Mouse (Mus musculus) mature B cell (primary cell): ENCODE data around the gene Mff.

ENCODE experiments used
- in situ Hi-C: fragments of 300-500 bp; cut with MboI; formaldehyde crosslinking; loops from 2 replicates; pipeline ENCODE4 v1.14.3; 2019

The Mff gene

GRCm38 (mm10) chr1:82724339-82725025, at the start of gene Mff:
Gene Mff, plus strand, starts transcription at chr1:82724890.
- in situ Hi-C loops, result no loop called here

GRCm38 (mm10) chr1:82686328-82686727, 38.4 kb upstream of the Mff start:
- in situ Hi-C loops, result no loop called here

DNA sequence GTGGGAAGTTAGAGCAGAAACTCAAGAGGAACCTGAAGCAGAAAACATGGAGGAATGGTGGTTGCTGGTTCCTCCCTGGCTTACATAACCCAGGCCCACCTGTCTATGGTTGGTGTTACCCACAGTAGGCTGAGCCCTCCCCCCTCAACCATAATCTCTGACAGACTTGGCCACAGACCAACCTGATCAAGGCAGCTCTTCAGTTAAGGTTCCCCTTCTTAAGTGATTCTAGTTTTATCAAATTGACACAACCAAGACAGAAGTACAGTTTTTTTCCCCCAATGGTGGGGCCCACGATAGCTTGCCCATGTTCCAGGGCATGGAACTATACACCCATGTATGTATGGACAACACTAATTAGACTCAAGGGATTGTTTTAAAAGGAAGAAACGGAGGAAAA, 37.8 kb upstream of the Mff start:
- in situ Hi-C loops, result no loop called here

DNA sequence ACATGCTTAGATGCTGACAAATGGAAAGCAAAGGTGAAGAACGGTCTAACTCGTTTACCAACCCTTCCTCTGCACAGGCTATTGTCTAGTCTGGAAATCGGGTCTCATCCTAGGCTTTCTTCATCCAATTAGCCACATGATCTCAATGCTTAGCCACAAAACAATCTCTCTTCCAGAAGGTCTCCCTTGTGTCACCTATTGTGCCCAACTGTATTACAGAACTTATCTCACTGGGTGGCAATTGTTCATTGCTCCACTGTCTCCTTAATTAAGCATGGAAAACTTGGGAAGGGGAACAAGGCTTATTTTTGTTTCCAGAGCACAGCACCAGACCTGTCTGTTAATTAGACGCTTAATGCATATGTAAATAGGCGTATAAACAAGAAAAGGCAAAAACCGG, 36.8 kb upstream of the Mff start:
- in situ Hi-C loops, result no loop called here

DNA sequence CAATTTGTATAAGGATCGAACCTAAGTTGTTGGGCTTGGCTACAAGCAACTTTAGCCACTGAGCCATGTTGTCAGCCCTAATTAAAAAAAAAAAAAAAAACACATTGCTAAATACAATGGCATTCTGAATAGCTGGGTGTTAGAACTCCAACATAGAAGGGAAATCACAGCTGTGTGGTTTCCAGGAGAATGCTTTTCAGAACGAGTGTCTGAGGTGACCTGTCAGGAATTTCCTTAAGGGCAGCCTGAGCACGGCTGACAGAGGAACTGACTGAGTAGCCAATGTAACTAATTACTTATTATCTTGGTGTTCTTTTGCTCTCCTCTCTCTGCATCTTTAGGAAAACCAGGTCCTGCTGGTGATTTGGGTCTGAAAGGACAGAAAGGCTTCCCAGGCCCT, 28.8 kb upstream of the Mff start:
- in situ Hi-C loops, result no loop called here

GRCm38 (mm10) chr1:82717816-82718512, 6.7 kb upstream of the Mff start:
- in situ Hi-C loops, result no loop called here

GRCm38 (mm10) chr1:82725026-82725874, 560 bp downstream of the Mff start:
- in situ Hi-C loops, result no loop called here

GRCm38 (mm10) chr1:82725875-82726185, 1.1 kb downstream of the Mff start:
- in situ Hi-C loops, result no loop called here

DNA sequence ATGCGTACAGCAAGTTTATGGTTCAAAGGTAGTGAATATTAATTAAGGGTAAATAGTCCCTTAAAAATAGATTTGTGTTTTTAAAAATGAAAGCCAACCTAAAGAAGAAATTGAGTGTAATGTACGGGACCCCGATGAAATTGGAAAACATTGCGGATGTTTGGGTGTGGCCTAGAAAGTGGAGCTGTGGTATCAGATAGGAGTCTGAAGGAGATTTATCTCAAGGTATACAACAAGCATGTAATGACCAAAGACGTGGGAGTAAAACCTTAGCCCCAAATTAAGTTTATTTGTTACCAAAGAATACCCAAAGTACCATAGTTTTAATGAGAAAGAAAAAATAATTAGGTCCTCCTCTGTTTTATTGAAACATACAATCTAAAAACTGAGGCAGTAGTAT, 1.8 kb downstream of the Mff start:
- in situ Hi-C loops, result no loop called here

DNA sequence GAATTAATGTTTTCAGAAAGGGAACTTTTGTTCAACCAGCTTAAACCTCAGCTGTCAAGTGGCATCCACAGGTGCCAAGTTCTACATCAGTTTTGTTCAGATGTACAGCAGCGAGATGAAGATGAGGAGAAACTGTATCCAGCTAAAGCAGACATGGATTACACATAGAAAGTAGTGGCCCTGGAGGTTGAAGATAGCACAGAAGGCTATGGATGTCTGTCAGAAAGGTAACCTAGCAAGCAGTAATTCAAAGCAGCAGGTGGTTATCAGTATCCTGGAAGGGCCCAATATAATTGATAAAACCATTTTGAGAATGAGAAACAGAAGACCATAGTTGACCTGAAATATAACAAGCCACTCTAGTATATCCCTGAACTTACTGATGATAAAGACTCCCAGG, 8.7 kb downstream of the Mff start:
- in situ Hi-C loops, result no loop called here

DNA sequence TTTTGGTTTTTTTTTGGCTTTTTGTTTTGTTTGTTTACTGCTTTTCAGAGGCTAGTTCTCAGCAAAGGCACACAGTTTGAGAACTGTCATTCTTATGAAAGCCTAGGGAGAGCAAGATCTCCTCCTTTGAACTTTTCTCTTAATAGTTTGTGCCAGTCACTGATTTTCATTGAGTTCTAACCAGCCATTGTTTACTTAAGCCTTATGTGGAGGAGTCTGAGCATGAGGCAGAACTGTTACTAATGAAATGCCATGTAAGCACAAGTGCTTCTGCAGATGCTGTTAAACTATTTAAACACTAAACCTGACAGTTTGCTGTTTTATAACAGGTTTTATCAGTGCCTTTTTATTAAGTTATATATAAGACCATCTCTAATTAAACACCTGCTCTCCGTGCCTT, 13.4 kb downstream of the Mff start:
- in situ Hi-C loops, result no loop called here

DNA sequence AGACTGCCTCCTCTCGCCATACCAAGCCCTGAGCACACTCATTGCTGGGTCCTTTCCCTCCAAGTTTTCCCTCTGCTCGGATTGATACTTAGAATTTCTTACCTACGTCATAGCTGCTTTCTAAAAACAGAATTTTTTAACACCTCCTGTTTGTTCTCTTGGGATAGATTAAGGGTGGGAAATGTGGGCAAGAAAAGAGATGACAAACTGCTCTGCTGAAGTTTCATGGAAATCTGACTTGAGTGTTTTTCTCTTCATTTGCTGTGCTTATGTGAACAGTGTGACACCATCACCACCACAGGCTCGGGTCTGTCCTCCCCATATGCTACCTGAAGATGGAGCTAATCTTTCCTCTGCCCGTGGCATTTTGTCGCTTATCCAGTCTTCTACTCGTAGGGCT, 16.8 kb downstream of the Mff start:
- in situ Hi-C loops, result no loop called here

- in situ Hi-C loops, result no loop called here
Measured at GRCm38 (mm10) chr1:82743962-82744361, 19.3 kb downstream of the Mff start.

GRCm38 (mm10) chr1:82746408-82746807, 21.7 kb downstream of the Mff start:
- in situ Hi-C loops, result no loop called here

DNA sequence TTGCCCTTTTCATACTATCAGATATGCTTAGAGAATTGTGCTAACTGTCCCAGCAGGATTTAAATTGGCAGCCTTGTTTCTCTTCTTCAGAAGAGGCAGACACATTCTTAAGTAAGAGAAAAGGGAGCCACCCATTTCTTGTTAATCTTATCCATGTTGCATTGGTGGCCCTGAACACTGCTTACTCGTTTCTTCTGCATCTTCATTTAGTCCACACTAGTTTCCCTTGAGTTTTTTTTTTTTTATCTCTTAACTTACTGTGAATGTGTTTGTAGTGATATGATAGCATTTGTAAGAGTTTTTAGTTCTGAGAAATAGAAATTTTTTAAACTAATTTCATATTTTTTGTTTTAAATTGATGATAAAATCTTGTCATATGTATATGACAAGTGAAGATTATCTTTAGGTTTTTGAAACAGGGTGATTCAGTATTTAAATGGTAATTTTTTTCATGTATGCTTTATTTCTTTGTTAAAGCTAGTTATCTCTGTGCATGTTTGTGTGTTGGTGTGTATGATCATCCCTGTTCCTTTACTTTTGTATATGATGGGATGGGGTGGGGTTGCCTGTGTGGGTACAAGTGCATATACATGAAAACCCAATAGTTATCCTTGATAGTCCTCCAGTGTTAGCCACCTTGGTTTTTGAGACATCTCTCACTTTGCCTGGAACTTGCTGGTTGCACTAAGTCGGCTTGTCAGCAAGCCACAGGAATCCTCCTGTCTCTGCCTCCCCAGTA, 23.2 kb downstream of the Mff start:
- in situ Hi-C loops, result no loop called here

GRCm38 (mm10) chr1:82759520-82759919, 34.8 kb downstream of the Mff start:
- in situ Hi-C loops, result no loop called here

GRCm38 (mm10) chr1:82761454-82762169, 36.9 kb downstream of the Mff start:
- in situ Hi-C loops, result no loop called here

GRCm38 (mm10) chr1:82762274-82762673, 37.6 kb downstream of the Mff start:
- in situ Hi-C loops, result no loop called here

- in situ Hi-C loops, result no loop called here
Measured at GRCm38 (mm10) chr1:82766227-82766626, 41.5 kb downstream of the Mff start.

DNA sequence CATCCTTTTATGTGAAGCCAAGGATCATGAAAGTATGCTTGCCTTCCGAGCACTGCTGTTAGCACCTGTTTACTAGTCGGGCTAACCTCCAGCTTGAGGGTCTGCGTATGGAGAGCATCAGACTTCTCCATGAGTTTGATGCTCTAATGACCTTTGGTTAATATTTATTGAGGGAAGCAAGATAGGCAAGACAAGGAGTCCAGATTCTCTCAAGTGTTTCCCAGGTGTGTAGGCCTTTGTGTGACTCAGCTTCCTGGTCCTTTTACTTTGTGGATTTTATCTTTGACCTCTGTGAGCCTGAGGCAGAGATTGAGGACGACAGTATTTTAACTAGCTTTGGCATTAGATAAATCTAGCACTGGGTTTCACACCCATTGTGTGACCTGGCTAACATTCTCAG, 42.0 kb downstream of the Mff start:
- in situ Hi-C loops, result no loop called here

DNA sequence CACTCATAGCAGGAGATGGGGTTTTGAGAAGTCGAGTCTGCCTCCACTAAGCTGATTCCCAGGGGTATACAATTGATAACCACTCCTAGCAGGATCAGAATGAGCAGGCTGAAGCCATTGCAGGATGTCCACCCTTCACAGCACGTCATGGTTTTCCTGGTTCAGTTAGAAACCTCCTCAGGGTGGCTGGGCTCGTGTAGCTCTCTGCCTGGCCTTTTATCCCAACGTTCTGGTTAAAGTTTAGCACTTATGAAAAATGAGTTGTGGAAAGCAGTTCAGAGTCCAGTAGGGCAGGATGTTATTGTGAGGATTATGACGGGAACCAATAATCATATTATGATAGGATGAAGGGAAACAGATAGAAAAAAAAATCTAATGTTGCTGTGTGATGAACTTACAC, 43.6 kb downstream of the Mff start, which contains the start of gene Tm4sf20:
TSS of gene Tm4sf20 (minus strand) at position 193 of the 400 bp plus-strand sequence.
- in situ Hi-C loops, result no loop called here
